ENCODE assay signal across 21 mouse cellular contexts in genomic region chr6:92002558-92003285, GRCm38 (mm10). TPM values are rescaled to one million over a fixed set of nuclear protein-coding genes. Genes with fewer than 3 reads are reported as not detected.
DNase-seq lines count a peak whose midpoint lies in the region; ATAC-seq lines count a peak whose summit lies in the region.
"Had no signal": no experiment of that assay in that cellular context is flagged by ENCODE, and none has a peak within 500 bp of the region (broad histone marks: within the 10 kb centered on the region; RNA-seq: fewer than 3 reads in every experiment).

No protein-coding gene starts in this region.

- no peak overlapping the region for H3K27ac ChIP-seq in heart, embryonic 12.5 days (ENCODE audit: poor library complexity, severe bottlenecking)
- H3K27ac ChIP-seq in heart, embryonic 10.5 days: no peak overlapping the region
- H3K27ac ChIP-seq: intestine, embryonic 15.5 days; neural tube, embryonic 12.5 days had no signal

- H3K4me1 ChIP-seq in heart, embryonic 12.5 days (replicated peaks): peaks cover 4% of the 10 kb centered on the region; the same call in 1 of the 2 replicates
- H3K4me1 ChIP-seq in heart, embryonic 10.5 days: peaks cover 11% of the 10 kb centered on the region; the same call in 1 of the 2 replicates
- H3K4me1 ChIP-seq: intestine, embryonic 15.5 days had no signal

- H3K36me3 ChIP-seq in heart, embryonic 12.5 days: no peaks in the 10 kb centered on the region
- H3K36me3 ChIP-seq in heart, embryonic 10.5 days: no peaks in the 10 kb centered on the region
- H3K36me3 ChIP-seq: intestine, embryonic 15.5 days; neural tube, embryonic 12.5 days had no signal

- H3K9ac ChIP-seq in heart, embryonic 12.5 days: no peak overlapping the region
- H3K9ac ChIP-seq: intestine, embryonic 15.5 days; neural tube, embryonic 12.5 days had no signal

- 87% methylated on average over 1 of the region's 1 CpGs for WGBS in heart, embryonic 12.5 days
- WGBS in heart, embryonic 10.5 days: 97% methylated on average over 1 of the region's 1 CpGs

- no peak overlapping the region for H3K4me2 ChIP-seq in heart, embryonic 12.5 days
- H3K4me2 ChIP-seq: intestine, embryonic 15.5 days; midbrain, embryonic 11.5 days; neural tube, embryonic 12.5 days had no signal

- 0 out of 2 replicates have a peak, but pooled peaks have one; percentile 19 for ATAC-seq in heart, embryonic 12.5 days (ENCODE audit: insufficient number of reproducible peaks, low FRiP score)
- ATAC-seq: forebrain, embryonic 14.5 days; hindbrain, embryonic 16.5 days; intestine, embryonic 15.5 days had no signal

- DNase-seq in adrenal gland, postnatal 10 days: peak; percentile 21
- no peak for DNase-seq in adrenal gland, postnatal 25 days
- no peak for DNase-seq in heart, embryonic 10.5 days (ENCODE audit: low spot score)
- peak; percentile 51 to 52 for DNase-seq in kidney, postnatal 25 days
- DNase-seq in kidney, adult 8-10 months: no peak
- peak; percentile 18 for DNase-seq in NIH3T3 (ENCODE audit: low read depth)
- no peak for DNase-seq in neural tube, embryonic 10.5 days (ENCODE audit: extremely low spot score, low spot score)
- DNase-seq: adrenal gland, postnatal 14 days; cerebellum, adult 9-10 months; heart, postnatal 36 days; lung, postnatal 4 days; right cerebral cortex, postnatal 25 days; spleen, adult 18-20 months; thymus, postnatal 14 days had no signal

- no peak overlapping the region for H3K4me3 ChIP-seq in heart, embryonic 12.5 days
- H3K4me3 ChIP-seq in heart, embryonic 10.5 days: no peak overlapping the region
- H3K4me3 ChIP-seq: intestine, embryonic 15.5 days; neural tube, embryonic 12.5 days had no signal

- H3K9me3 ChIP-seq in heart, embryonic 12.5 days (replicated peaks): no peaks in the 10 kb centered on the region
- no peaks in the 10 kb centered on the region for H3K9me3 ChIP-seq in heart, embryonic 10.5 days
- H3K9me3 ChIP-seq: intestine, embryonic 15.5 days; neural tube, embryonic 12.5 days had no signal

- H3K27me3 ChIP-seq in heart, embryonic 12.5 days (replicated peaks): no peaks in the 10 kb centered on the region
- H3K27me3 ChIP-seq in heart, embryonic 10.5 days (ENCODE audit: insufficient read depth, poor library complexity, severe bottlenecking): no peaks in the 10 kb centered on the region; the same call in 1 of the 2 replicates
- H3K27me3 ChIP-seq: intestine, embryonic 15.5 days; neural tube, embryonic 12.5 days had no signal

RNA-seq across cellular contexts. Expression of gene Fgd5, which starts 24.0 kb away (rescaled TPM):
- 10 to 100 TPM; 21.8 to 27.4 TPM for total RNA-seq in adrenal gland, postnatal 10 days (2021)
- 14.5 and 15.1 TPM in 2 replicates for total RNA-seq in adrenal gland, postnatal 25 days (2021)
- polyA plus RNA-seq in heart, embryonic 12.5 days (2016; fragmentation: Nextera tagmentation; extraction: Ambion mirVana): 16.0 and 19.0 TPM in 2 replicates
- polyA plus RNA-seq in heart, embryonic 10.5 days (2016; fragmentation: Nextera tagmentation; extraction: Ambion mirVana): 12.9 and 15.7 TPM in 2 replicates
- total RNA-seq: granulocyte monocyte progenitor cell, adult 5-6 weeks had no signal

Comparison
In these comparisons a context has a peak if more than half of its experiments do, and no peak if none do; other contexts are left out.
1. DNase-seq: peak in adrenal gland, postnatal 10 days (single experiment), kidney, postnatal 25 days (2 of 2) and NIH3T3 (single experiment); none in adrenal gland, postnatal 25 days (single experiment), heart, embryonic 10.5 days (single experiment), kidney, adult 8-10 months (0 of 2) and neural tube, embryonic 10.5 days (single experiment).